Mouse (Mus musculus) cerebellum, postnatal 25 days (tissue): ENCODE measurements around the gene Fubp1.
"Not testable (repeated sequence)": the region's sequence is repeated elsewhere in the genome, so short reads cannot be mapped to it uniquely, and the experiment has no call there.

Experiments
- DNase-seq, 2 experiments: peaks; one replicate each; pipeline ENCODE4 v3.0.0; 2021; ENCODE audit warnings: mixed read lengths in 2 of 2

The Fubp1 gene

DNA sequence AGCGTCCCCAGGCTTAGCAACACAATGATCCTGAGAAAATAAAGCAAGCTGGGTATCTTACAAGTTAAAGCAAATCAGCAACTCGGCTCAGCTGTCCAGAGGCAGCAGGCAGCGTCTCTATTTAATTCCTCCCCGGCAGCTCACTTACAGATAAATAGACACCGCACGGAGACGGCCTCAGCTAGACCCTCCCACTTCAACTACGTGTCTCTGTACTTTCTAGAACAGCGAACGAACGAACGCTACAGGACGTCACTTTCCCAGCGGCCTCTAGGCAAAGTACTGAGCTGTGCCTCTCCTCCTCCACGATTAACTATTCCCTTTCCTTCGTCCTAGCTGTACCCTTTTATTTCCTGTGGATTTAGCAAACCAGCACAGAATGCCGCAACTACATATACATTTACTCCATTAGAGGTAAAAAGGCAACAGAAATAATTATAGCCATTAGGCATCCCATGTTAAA lies 16.6 kb upstream of the Fubp1 start:
- peak; percentile 84 to 88 for DNase-seq

DNA sequence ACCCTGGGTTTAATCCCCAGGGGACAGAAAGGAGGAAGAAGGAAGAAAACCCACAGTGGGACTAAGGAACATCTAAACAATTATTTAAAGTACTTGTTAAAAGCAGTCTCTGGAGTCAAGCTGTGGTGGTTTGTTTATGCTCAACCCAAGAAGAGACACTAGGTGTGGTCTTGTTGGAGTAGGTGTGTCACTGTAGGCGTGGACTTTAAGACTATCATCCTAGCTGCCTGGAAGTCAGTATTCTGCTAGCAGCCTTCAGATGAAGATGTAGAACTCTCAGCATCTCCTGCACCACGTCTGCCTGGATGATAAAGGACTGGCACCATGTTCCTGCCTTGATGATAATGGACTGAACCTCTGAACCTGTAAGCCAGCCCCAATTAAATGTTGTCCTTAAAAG lies 13.0 kb upstream of the Fubp1 start:
- DNase-seq: not testable (repeated sequence)

- DNase-seq: no peak
These were observed 11.1 kb upstream of the Fubp1 start for GRCm38 (mm10) chr3:152199125-152199524.

DNA sequence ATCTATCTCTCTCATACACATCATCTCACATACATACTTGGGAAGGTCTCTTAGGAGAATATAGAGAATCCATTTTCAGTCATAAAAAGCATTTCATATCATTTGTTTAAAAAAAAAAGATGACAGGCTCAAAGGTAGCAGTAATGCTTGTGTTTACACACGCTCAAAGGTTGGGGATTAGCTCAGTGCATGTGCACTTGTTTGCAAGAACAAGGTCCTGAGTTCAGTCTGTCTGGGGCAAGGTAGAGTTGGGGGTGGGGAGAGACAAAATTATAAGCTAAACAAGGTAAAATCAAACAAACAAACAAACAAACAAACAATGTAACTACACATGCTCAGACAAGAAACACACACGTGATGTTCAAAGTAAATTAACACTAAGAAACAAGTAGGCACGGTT lies 9.0 kb upstream of the Fubp1 start:
- no peak for DNase-seq

DNA sequence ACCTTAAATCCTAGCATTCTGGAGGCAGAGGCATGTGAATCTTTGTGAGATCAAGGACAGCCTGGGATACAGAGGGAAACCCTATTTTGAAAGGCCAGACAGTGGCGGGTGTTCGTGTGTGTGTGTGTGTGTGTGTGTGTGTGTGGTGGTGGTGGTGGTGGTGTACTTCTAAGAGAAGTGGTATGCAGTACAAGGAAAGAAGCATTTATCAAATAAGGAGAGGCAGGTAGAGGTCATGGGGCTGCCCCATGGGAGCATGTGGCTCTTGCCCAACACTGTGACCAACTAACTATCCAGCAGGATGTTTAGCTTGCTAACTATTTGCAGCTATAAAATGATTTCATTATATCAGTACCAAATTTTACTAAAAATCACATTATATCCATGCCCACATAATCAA lies 8.6 kb upstream of the Fubp1 start:
- DNase-seq: no peak

DNA sequence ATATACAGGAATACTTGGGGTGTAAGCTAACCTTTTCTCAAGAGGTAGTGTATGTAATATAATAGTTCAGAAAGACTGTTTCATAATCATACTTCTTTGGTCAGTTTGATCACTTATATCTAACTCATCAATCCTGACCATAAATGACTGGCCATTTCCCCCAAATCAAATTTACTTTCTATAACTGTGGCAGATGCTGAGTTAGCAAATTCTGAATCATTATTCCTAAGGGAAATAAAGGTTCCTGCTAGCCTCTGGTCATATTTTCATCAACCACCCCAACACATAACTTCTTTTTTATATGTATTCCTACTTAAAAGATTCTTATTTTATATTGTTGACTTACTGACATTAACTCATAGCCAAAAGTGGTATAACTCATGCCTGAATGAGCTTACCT lies 7.3 kb upstream of the Fubp1 start:
- DNase-seq: no peak

GRCm38 (mm10) chr3:152203411-152203810 lies 6.8 kb upstream of the Fubp1 start:
- no peak for DNase-seq

DNA sequence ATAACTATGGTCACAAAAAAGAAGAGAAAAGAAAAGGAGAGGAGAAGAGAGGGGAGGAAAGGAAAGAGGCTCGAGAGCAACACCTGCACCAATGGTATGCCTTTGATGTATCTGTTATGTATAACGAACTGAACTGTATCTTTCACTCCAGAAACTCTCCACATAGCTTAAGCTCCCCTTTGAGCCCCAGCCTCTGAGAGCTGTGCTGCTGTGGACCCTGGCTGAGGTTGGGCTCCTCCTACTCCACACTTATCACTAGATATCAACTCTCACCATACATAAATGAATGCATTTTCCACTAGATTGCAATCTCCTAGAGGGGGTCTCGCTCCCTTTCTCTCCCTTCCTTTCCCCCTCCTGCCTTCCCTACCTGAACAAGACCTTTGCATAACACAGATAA lies 6.2 kb upstream of the Fubp1 start:
- DNase-seq: no peak

DNA sequence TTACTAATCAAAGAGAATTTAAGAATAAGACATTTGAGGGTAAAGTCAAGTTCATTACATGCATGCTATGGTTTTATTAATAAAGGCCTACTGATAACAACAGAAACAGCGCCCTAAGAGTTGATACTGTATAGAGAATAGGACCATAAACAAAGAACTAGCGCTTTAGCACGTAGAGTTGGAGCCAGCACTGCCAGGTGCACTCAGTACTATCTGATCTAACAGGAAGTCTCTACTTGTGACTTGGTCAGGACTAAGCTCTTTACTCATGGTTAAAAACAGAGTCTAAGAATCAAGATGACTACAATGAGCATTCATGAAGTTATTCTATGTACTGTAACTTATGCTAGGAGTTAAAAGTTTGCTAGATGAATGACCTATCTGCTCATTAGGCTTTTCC lies 5.6 kb upstream of the Fubp1 start:
- no peak for DNase-seq

DNA sequence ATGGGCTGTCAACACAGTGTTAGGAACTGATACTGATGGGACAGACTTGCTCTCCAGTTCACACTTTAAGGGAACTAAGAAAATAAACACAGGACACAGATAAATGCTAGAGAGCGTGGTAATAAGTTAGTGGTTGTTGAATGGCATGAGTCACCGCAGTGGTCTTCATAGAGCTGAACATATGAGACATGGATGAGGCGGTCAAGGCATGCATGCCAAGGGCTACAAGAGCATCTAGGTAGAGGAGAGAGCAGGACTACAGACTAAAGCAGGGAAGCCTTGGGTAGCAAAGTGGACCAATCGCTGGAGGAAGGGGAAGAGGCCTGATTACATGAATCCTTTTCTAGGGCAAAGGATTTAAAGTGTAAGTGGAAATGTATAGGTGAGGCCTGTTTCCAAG lies 3.1 kb upstream of the Fubp1 start:
- no peak for DNase-seq

- peak in 1 of 2 experiments; percentile 12 for DNase-seq
These were observed 1.9 kb upstream of the Fubp1 start for GRCm38 (mm10) chr3:152208096-152208885.

DNA sequence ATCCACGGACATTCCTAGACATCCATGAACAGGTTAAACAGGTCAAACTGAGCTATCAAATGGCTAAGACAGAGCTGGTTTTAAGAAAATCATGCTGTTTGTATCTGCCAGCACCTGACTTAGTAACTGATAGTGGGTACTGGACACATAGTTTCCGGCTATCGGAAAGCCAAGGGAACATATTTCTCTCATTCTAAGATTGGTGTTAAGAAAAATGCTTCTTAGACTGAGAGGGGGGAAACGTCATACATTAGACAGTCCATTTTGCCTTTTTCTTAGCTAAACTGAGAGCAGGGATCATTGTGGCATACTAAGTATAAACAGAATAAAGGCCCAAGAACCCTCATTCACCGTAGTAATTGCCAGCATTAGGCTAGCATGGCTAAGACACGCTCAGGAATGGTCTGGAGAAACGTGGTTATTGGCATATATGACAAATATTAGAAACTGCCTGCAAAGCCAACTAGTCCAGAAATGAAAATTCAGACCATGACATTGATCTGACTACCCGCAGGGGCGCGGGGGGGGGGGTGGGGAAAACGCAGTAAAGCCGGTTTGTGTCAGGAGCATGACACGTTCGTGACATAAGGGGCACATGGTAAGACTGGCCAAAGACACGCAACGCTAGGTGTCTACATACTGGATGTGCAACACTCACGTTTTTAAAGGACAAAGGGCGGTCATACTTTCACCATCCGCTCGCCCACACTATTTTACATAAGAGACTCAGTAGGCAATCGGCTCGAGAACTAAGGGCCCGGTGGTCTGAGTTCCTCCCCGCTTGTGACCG lies 850 bp upstream of the Fubp1 start:
- no peak for DNase-seq

DNA sequence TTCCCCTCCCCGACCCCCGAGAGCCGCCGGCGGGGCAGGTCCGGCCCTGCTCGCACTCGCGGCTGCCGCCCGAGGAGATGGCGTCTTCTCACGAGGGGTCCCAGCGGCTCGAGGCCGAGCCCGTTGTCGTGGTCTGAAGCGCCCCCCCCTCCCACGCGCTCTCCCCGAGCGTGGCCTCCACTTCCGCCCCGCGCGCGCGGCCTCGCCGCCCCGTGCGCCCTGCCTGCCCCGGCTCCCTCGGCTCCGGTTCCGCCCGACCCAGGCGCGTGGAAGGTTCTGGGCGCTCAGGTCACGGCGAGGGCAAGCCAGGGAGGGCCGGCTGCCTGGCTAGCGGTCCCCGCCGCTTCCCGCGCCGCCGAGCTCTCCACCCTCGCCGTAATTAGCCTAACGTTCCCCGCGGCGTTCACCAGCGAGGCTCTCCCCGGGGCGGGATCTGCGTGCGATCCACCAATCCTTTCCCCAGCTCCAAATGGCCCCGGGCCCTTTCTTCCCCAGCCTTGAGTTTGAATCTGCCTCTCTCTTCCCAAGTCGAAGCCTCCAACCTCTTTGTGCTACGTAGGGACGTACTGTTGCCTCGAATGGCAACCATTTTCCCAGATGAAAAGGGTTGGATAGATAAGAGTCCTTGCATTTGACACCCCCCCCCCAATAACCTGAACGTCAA lies 638 bp downstream of the Fubp1 start:
- peak; percentile 78 to 80 for DNase-seq

GRCm38 (mm10) chr3:152211731-152212279 lies 1.6 kb downstream of the Fubp1 start:
- DNase-seq: no peak

DNA sequence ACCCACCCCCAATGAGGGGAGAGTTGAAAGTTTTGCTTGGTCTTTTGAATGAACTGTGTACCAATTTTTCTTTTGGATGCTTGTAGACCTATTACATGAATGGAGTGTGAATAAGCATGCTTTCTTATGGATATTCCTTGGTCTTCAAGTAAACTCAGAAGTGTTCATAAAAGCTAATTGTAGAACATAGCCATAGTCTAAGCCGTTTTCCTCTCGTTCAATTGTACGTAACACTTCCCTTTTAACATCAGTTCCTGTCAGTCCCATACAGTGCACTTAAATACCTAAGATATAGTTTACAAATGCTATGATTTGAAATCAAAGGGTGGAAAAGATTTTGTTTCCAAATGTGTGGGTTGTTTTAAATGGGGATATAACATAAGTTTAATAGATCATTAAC lies 3.2 kb downstream of the Fubp1 start:
- DNase-seq: no peak

DNA sequence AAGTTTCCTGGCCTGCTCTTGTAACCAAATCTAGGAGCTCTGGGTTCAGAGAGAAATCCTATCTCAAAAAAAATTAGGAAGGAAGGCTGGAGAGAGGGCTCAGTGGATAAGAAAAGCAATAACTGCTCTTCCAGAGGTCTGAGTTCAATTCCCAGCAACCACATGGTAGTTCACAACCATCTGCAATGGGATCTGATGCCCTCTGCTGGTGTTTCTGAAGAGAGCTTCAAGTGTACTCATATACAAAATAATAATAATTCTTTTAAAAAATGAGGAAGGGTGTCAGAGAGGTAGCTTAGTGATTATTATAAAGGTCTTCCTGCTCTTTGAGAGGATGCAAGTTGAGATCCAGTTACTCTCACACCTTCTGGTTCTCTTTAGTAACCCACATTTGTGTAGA lies 14.7 kb downstream of the Fubp1 start:
- no peak for DNase-seq

GRCm38 (mm10) chr3:152225906-152226305 lies 15.7 kb downstream of the Fubp1 start:
- DNase-seq: no peak

- DNase-seq: no peak
These were observed 18.6 kb downstream of the Fubp1 start for GRCm38 (mm10) chr3:152228843-152229242.

- DNase-seq: no peak
These were observed 19.0 kb downstream of the Fubp1 start for GRCm38 (mm10) chr3:152229271-152229670.

DNA sequence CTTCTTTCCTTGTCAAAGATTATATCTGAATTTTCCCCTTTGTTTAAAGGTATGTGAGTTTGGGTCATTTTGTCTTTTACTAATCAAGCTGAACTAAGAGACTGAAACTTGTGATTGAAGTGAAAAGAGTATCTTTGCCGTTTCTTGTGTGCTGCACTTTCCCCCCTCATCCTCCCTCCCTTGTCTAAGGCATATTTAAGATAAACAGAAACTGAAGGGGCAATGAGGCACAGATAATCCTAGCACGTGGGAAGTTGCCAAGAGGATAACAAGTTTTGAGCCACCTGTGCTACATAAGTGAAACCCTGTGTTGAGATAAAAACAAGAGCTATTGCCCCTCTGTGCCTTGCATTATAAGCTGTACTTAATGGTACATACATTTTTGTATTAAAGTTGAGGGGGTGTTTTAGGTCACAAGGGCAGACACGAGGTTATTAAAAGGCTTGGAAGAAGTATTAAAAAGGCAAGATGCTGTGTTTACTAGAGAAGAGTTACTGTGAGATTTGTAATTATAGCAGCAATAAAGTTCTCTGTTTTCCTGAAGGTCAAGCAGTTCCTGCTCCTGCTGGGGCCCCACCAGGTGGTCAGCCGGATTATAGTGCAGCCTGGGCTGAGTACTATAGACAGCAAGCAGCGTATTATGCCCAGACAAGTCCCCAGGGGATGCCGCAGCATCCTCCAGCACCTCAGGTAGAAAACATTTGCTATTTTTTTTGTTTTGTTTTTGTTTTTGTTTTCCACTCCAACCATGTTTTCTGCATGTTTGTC lies 21.3 kb downstream of the Fubp1 start:
- no peak for DNase-seq

GRCm38 (mm10) chr3:152235238-152235637 lies 25.0 kb downstream of the Fubp1 start:
- no peak for DNase-seq

DNA sequence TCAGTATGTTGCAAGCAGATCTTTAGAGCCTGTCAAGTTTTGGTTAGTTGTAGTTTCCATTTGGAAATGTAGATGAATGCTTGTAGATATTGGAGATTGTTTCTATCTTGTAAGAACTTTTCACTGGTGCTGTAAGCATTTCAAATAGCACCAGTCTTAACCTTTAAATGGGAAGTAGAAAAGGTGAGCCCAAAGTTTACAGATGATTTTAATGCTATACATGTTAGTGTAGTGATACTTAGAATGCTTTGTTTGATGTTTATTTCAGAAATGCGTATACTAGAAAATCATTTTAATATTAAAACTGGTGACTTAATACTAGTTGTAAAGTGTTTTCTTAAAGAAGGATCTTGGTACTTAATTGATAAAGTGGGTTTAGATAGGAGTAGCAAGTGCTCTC lies 25.6 kb downstream of the Fubp1 start:
- no peak for DNase-seq

- no peak for DNase-seq
These were observed 28.6 kb downstream of the Fubp1 start for GRCm38 (mm10) chr3:152238836-152239235.
